Mouse (Mus musculus) mouse embryonic stem cell (cell line): ENCODE measurements around the gene Trim9.

ENCODE experiments used
- in situ Hi-C, 2 experiments: fragments of 300-500 bp; cut with MboI; formaldehyde crosslinking; loops; 1 replicate in 1 of 2; 3 replicates in 1 of 2; pipeline ENCODE4 v1.14.3; 2019 to 2020; ENCODE audit warnings: low sequenced_read_pairs in 2 of 2, low pct_unique_long_range_greater_than_20kb in 1 of 2, mixed read lengths in 1 of 2; ENCODE audit not compliant: unreplicated experiment in 1 of 2

The Trim9 gene

GRCm38 (mm10) chr12:70228155-70228554, 119.3 kb downstream of the Trim9 start:
- in situ Hi-C loops: no loop called here

- in situ Hi-C loops: no loop called here
Measured at GRCm38 (mm10) chr12:70227121-70227932, 120.1 kb downstream of the Trim9 start.

GRCm38 (mm10) chr12:70226655-70227054, 120.8 kb downstream of the Trim9 start:
- in situ Hi-C loops: no loop called here

GRCm38 (mm10) chr12:70223331-70223730, 124.1 kb downstream of the Trim9 start:
- in situ Hi-C loops: no loop called here

- in situ Hi-C loops: no loop called here
Measured at GRCm38 (mm10) chr12:70221425-70221824, 126.0 kb downstream of the Trim9 start.

- in situ Hi-C loops: no loop called here
Measured at GRCm38 (mm10) chr12:70218795-70219540, 128.4 kb downstream of the Trim9 start.

- in situ Hi-C loops: no loop called here
Measured at GRCm38 (mm10) chr12:70216229-70216800, 131.1 kb downstream of the Trim9 start.

GRCm38 (mm10) chr12:70214281-70214680, 133.1 kb downstream of the Trim9 start:
- in situ Hi-C loops: no loop called here

GRCm38 (mm10) chr12:70213601-70214000, 133.8 kb downstream of the Trim9 start:
- in situ Hi-C loops: no loop called here

GRCm38 (mm10) chr12:70212501-70212900, 134.9 kb downstream of the Trim9 start:
- in situ Hi-C loops: no loop called here

- in situ Hi-C loops: no loop called here
Measured at GRCm38 (mm10) chr12:70208214-70208613, 139.2 kb downstream of the Trim9 start.

- in situ Hi-C loops: no loop called here
Measured at GRCm38 (mm10) chr12:70204433-70204832, 143.0 kb downstream of the Trim9 start.

GRCm38 (mm10) chr12:70201926-70202529, 145.4 kb downstream of the Trim9 start:
- in situ Hi-C loops: no loop called here

GRCm38 (mm10) chr12:70196341-70196740, 151.1 kb downstream of the Trim9 start:
- in situ Hi-C loops: no loop called here

- in situ Hi-C loops: no loop called here
Measured at GRCm38 (mm10) chr12:70195426-70195825, 152.0 kb downstream of the Trim9 start.
